Mouse (Mus musculus) forebrain, embryonic 13.5 days (tissue): ENCODE measurements around the gene Zbed6. TPM values are rescaled to one million over a fixed set of nuclear protein-coding genes. Genes with fewer than 3 reads are reported as not detected.
A peak's percentile ranks its signal among the peaks of the same experiment; 100 is the strongest.

Experiments used
- ATAC-seq: fragments of 200-750 bp; cut with Nextera tagmentation; 2 replicates; pipeline ENCODE4 v1.8.0; 2017
- H3K27ac ChIP-seq: fragments of 300-500 bp; sonication (generic); 2 replicates; pipeline ENCODE4 v1.5.1; 2015; ENCODE audit warnings: inconsistent platforms, mild to moderate bottlenecking, moderate library complexity
- H3K27me3 ChIP-seq: fragments of 300-500 bp; sonication (generic); 2 replicates; pipeline ENCODE4 v1.6.1; 2015; ENCODE audit warnings: mild to moderate bottlenecking, inconsistent platforms
- H3K36me3 ChIP-seq: fragments of 300-500 bp; sonication (generic); 2 replicates; pipeline ENCODE4 v1.6.1; 2015; ENCODE audit warnings: mild to moderate bottlenecking, inconsistent platforms; ENCODE audit not compliant: poor library complexity, severe bottlenecking
- H3K4me1 ChIP-seq: fragments of 300-500 bp; sonication (generic); 2 replicates; pipeline ENCODE4 v1.6.1; 2015; ENCODE audit warnings: inconsistent platforms
- H3K4me2 ChIP-seq: fragments of 300-500 bp; sonication (generic); 2 replicates; pipeline ENCODE4 v1.6.1; 2015; ENCODE audit warnings: inconsistent platforms, mild to moderate bottlenecking, moderate library complexity
- H3K4me3 ChIP-seq: fragments of 300-500 bp; sonication (generic); 2 replicates; pipeline ENCODE4 v1.5.1; 2015; ENCODE audit warnings: mild to moderate bottlenecking, inconsistent platforms
- H3K9ac ChIP-seq: fragments of 300-500 bp; sonication (generic); 2 replicates; pipeline ENCODE4 v1.6.1; 2015; ENCODE audit warnings: mild to moderate bottlenecking, inconsistent platforms
- H3K9me3 ChIP-seq: fragments of 300-500 bp; sonication (generic); replicated peaks from 2 replicates; pipeline ENCODE4 v1.6.1; 2016; ENCODE audit warnings: inconsistent platforms
- WGBS: fragments of 180-500 bp; shearing (Covaris S2); methylation state at CpG from one replicate; pipeline ENCODE4 v1.1.7; 2015; 5-methylcytosine and 5-hydroxymethylcytosine counted together
- polyA plus RNA-seq: library from polyadenylated mRNA; unstranded; fragments of >200 nt; fragmentation: Nextera tagmentation; extraction: Ambion mirVana; gene quantifications from 2 replicates; pipeline ENCODE4 v1.2.1, GENCODE M21; 2015

Zbed6 gene
- polyA plus RNA-seq, 1 experiment from 2014 or later: not detected

DNA sequence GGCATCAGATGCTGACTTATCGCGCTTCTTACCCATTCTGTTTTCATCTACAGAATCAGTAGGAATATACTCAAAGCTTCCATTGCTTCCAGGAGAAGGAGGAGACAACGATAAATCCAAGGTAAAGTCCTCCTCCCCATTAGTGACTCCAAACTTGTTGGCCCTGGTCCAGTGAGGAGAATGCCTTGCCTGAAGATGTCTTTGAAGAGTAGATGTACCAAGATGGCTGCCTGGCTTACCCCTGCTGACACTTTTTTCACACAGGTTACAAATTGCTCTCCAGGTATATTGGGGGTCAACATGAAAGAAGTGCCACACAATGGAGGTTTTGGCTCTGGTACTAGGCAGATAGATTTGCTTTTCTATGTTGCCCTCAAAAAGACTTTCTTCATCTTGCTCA lies 1.8 kb downstream of the Zbed6 start:
- peak overlapping the region; percentile 14; the same call in 1 of the 2 replicates for H3K4me2 ChIP-seq
- ATAC-seq: no peak
- no peaks in the 10 kb centered on the region for H3K9me3 ChIP-seq
- no peak overlapping the region for H3K9ac ChIP-seq
- WGBS: 81% methylated on average over 3 of the region's 3 CpGs
- H3K4me1 ChIP-seq: peaks cover 51% of the 10 kb centered on the region
- H3K36me3 ChIP-seq: peaks cover 34% of the 10 kb centered on the region
- no peak overlapping the region for H3K27ac ChIP-seq
- no peak overlapping the region for H3K4me3 ChIP-seq
- no peaks in the 10 kb centered on the region for H3K27me3 ChIP-seq

DNA sequence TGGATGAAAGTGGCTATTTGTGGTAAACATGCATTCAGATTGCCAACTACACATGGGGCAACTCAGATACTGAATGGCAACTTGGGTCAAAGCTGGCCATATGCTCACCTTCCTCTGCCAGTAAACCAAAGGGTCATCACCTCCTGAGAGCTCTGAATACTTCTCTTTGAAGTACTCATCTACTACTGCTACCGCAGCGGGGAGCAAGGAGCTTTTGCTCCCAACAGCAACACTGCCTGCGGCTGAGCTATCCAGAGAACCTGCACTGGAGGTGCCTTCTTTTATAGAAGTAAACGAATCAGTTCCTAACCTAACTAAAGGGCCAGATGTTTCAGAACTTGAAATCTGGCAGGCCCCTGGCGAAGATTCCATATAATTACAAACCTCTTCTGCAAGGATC lies 3.9 kb downstream of the Zbed6 start:
- Histone ChIP-seq H3K36me3 (peaks cover 36% of the 10 kb centered on the region), H3K4me3 (no peak overlapping the region), H3K4me2 (no peak overlapping the region), H3K9ac (peak overlapping the region; percentile 14; the same call in 1 of the 2 replicates), H3K4me1 (peaks cover 56% of the 10 kb centered on the region), H3K27ac (no peak overlapping the region), H3K9me3 (no peaks in the 10 kb centered on the region), H3K27me3 (no peaks in the 10 kb centered on the region)
- ATAC-seq: no peak
- 76% methylated on average over 5 of the region's 5 CpGs for WGBS

DNA sequence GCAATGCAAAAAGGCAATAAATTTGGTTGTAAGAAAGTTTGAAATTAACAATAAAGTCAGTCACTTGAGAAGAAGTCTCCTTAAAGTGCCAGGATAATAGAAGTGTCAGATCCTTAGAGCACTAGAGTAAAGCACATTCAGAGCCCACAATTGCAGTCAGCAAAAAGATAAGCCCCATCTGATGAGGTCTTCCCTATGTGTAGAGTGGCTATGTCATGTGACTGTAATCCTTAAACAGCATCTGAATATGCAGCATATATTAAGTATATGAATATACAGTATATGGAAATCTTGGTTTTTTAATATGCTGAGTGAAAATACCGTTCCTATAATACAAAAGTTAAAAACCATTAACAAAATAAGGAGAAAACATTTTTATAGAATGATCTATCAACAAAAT lies 7.7 kb downstream of the Zbed6 start:
- no peaks in the 10 kb centered on the region for H3K9me3 ChIP-seq
- H3K4me3 ChIP-seq: no peak overlapping the region
- H3K4me2 ChIP-seq: no peak overlapping the region
- WGBS: 92% methylated on average over 1 of the region's 1 CpGs
- H3K4me1 ChIP-seq: peaks cover 32% of the 10 kb centered on the region
- no peaks in the 10 kb centered on the region for H3K27me3 ChIP-seq
- no peak overlapping the region for H3K9ac ChIP-seq
- H3K27ac ChIP-seq: no peak overlapping the region
- ATAC-seq: no peak
- peaks cover 25% of the 10 kb centered on the region; the same call in 1 of the 2 replicates for H3K36me3 ChIP-seq

DNA sequence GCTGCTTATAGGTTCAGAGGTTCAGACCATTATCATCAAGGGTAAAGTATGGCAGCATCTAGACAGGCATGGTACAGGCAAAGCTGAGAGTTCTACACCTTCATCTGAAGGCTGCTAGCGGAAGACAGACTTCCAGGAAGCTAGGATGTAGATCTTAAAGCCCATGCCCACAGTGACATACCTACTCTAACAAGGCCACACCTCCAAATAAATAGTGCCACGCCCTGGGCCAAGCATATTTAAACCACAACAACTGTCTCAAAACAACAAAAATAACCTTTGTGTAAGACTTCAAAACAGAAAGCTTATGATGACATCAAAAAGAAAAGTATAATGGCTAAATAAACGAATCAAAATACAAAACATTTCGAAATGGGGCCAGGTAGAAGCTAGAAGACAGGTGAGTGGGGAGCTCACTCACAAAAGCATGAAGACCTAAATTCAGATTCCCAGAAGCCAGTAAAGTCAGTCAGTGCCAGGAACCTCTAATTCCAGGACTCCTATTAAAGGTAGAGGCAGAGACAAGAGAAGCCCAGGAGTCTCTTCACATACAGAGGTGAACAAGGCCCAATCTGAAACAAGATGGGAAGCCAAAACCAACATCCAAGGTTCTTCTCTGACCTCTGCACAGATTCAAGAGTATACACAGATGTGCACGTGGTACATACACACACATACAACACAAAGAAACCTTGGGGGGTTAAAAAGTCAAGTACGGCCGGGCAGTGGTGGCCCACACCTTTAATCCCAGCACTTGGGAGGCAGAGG lies 10.2 kb downstream of the Zbed6 start:
- ATAC-seq: no peak
- Histone ChIP-seq H3K9me3 (no peaks in the 10 kb centered on the region), H3K4me1 (peaks cover 10% of the 10 kb centered on the region; the same call in 1 of the 2 replicates), H3K4me3 (no peak overlapping the region), H3K4me2 (no peak overlapping the region), H3K36me3 (peaks cover 29% of the 10 kb centered on the region), H3K27me3 (no peaks in the 10 kb centered on the region), H3K27ac (no peak overlapping the region), H3K9ac (no peak overlapping the region)
- 94% methylated on average over 7 of the region's 7 CpGs for WGBS

DNA sequence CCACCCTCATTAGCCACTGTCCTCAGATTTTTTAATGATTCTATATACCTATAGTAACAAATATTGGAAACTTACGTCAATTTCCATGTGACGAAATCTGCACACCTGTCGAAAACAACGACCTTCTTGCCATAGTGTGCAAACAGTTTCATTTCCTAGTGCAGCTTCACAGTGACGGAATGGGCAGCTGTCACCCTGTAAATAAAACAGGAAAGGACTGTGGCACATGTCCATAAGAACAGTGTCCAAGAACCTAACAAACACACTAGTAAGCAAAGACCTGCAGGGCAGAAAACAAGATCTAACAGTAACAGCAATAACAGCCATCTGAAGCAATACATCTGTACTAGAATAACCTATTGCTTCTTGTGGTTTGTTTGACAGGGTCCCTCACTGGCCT lies 15.0 kb downstream of the Zbed6 start:
- Histone ChIP-seq H3K4me2 (no peak overlapping the region), H3K4me1 (no peaks in the 10 kb centered on the region), H3K4me3 (no peak overlapping the region), H3K9me3 (no peaks in the 10 kb centered on the region), H3K27me3 (no peaks in the 10 kb centered on the region), H3K36me3 (peaks cover 67% of the 10 kb centered on the region), H3K27ac (no peak overlapping the region), H3K9ac (no peak overlapping the region)
- 94% methylated on average over 5 of the region's 5 CpGs for WGBS
- no peak for ATAC-seq

DNA sequence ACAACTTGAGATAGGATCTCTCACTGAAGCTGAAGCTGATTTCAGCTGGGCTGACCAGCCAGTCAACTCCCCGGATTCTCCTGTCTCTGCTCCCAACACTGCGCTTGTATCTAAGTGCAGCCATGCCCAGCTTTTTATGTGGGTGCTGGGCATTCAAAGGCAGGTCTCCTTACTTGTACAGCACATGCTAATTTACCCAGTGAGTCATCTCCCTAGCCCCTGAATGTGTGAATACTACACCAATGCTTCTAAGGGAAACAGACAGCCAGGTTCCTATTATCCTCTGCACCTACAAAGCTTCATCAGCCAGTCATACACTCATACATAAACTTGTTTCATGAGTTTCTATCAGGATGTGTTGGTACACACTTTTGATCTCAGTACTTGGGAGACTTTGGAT lies 19.5 kb downstream of the Zbed6 start:
- 91% methylated on average over 2 of the region's 2 CpGs for WGBS
- Histone ChIP-seq H3K4me3 (no peak overlapping the region), H3K36me3 (peaks cover 96% of the 10 kb centered on the region)

DNA sequence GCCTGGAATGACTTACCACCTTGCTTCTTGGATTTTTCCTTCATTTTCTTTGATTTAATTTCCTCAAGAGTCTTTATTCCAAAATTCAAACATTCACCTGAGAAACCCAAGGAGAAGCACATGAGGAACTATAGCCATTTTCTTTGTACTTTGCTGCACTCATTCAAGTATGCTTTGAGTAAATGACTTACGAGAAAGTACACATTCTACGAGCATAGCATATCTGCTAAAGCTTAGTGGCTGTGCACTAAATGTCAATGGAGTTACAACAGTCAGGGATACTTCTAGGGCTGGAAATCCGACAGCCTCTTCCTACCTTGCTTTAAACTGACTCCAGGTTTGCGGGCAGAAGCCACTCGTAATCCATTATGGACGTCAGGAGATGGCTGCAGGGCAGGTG lies 22.2 kb downstream of the Zbed6 start:
- Histone ChIP-seq H3K4me3 (no peak overlapping the region), H3K27ac (no peak overlapping the region), H3K4me2 (no peak overlapping the region), H3K27me3 (no peaks in the 10 kb centered on the region), H3K36me3 (peaks cover 94% of the 10 kb centered on the region), H3K9ac (no peak overlapping the region), H3K4me1 (no peaks in the 10 kb centered on the region), H3K9me3 (no peaks in the 10 kb centered on the region)
- WGBS: 93% methylated on average over 6 of the region's 6 CpGs
- no peak for ATAC-seq

More for the DNA sequence above, 19.5 kb downstream of the Zbed6 start:
- H3K4me2 ChIP-seq: no peak overlapping the region
- H3K27ac ChIP-seq: no peak overlapping the region
- no peaks in the 10 kb centered on the region for H3K27me3 ChIP-seq
- no peaks in the 10 kb centered on the region for H3K9me3 ChIP-seq
- no peaks in the 10 kb centered on the region for H3K4me1 ChIP-seq
- no peak overlapping the region for H3K9ac ChIP-seq
- ATAC-seq: no peak

DNA sequence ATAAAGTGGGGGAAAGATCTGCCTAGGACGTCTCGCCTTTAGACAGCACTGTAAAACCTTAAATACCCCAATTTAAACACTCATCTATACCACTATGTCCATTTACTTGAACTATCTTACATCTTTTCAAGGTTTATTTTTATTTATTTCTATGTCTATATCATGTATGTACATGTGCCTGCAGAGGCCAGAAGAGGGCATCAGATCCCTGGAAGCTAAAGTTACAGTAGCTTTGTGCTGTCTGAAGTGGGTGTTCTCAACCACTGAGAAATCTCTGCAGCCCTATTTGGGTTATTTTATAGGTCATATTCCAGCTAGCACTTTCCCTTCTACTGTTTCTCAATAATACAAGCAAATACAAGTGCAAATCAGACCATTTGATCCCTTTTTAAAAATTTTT lies 28.5 kb downstream of the Zbed6 start:
- 92% methylated on average over 2 of the region's 2 CpGs for WGBS
- H3K4me1 ChIP-seq: no peaks in the 10 kb centered on the region

DNA sequence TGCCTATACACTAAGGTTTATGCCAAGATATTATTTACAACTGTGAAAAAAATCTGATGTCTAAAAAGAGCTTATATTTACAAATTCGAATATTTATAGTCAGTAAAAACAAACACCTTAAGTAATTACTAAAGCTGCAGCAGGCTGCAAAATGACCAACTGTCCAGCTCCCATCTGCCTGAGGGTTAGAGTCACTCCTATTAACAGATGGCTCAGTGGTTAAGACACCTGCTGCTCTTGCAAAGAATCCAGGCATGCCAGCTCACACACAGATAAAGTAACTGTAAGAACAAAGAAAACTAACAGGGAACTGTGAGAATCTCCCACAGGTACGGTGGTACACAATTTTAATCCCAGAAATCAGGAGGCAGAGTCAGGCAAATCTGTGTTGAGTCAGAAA lies 35.6 kb downstream of the Zbed6 start:
- Histone ChIP-seq H3K9ac (no peak overlapping the region), H3K4me3 (no peak overlapping the region), H3K9me3 (no peaks in the 10 kb centered on the region), H3K4me1 (no peaks in the 10 kb centered on the region), H3K27me3 (no peaks in the 10 kb centered on the region), H3K4me2 (no peak overlapping the region), H3K27ac (no peak overlapping the region), H3K36me3 (peaks cover 88% of the 10 kb centered on the region)
- WGBS: 75% methylated on average over 2 of the region's 2 CpGs
- ATAC-seq: no peak

More for the DNA sequence above, 28.5 kb downstream of the Zbed6 start:
- no peak for ATAC-seq
- H3K36me3 ChIP-seq: peaks cover 91% of the 10 kb centered on the region
- H3K4me3 ChIP-seq: no peak overlapping the region
- H3K9ac ChIP-seq: no peak overlapping the region
- H3K27ac ChIP-seq: no peak overlapping the region
- H3K9me3 ChIP-seq: no peaks in the 10 kb centered on the region
- H3K4me2 ChIP-seq: no peak overlapping the region
- H3K27me3 ChIP-seq: no peaks in the 10 kb centered on the region

DNA sequence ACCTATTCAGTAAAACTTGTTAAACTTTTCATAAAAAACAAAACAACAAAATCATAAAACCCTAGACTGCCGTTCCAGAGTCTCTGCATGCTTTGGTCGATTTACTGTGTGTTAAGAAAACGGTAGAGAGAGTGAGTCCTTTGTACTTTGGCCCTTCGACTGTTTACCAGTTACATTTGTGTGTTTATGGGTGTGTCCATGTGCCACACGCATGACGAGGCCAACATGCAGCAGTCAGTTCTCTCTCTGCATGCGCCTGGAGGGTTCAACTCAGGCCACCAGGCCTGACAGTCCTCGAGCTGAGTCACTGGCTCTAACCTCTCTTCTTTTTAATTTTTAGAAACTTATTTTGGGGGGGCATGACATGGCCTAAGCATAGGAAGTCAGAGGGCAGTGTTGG lies 42.4 kb downstream of the Zbed6 start:
- Histone ChIP-seq H3K9ac (no peak overlapping the region), H3K4me3 (no peak overlapping the region), H3K9me3 (no peaks in the 10 kb centered on the region), H3K4me2 (no peak overlapping the region), H3K27ac (no peak overlapping the region), H3K36me3 (peaks cover 50% of the 10 kb centered on the region), H3K27me3 (no peaks in the 10 kb centered on the region), H3K4me1 (no peaks in the 10 kb centered on the region)
- ATAC-seq: no peak
- WGBS: 88% methylated on average over 8 of the region's 8 CpGs

DNA sequence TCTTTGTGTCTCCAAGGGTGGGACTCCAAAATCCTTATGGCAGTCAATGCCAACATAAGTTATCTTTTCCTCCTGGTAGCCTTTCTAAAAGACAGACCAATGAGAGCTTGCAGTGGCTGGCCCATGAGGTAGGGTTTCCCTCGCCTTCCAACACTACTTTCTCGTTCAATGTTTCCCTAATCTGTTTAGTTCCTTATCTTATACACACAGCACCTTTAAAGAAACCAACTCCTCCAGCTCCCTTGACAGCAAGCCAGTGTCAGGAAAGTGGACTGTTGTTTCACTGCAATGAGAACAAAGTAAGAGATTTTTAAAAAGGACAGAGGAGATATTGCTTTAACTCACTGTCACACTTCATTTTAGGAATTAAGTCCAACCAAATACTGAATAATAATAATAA lies 42.8 kb downstream of the Zbed6 start:
- no peaks in the 10 kb centered on the region for H3K9me3 ChIP-seq
- H3K27me3 ChIP-seq: no peaks in the 10 kb centered on the region
- H3K36me3 ChIP-seq: peaks cover 46% of the 10 kb centered on the region
- H3K4me3 ChIP-seq: no peak overlapping the region
- no peaks in the 10 kb centered on the region for H3K4me1 ChIP-seq
- 74% methylated on average over 2 of the region's 2 CpGs for WGBS
- H3K9ac ChIP-seq: no peak overlapping the region
- no peak overlapping the region for H3K4me2 ChIP-seq
- no peak overlapping the region for H3K27ac ChIP-seq
- ATAC-seq: no peak

DNA sequence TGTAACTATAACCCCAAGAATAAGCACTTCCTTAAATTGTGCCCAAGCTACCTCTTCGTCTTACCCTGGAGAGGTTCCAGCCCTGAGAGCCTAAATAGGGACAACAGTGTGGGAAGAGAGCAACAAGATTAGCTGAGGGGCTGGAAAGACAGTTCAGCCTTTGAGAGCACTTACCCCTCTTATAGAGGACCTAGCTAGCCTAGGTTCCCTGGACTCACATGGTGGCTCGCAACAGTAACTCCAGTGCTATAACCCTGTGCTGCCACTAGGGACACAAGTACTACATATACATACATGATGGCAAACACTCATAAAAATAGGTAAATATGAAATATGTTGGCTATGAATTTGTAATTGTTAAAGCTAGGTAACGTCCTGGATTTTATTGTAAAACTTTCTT lies 46.9 kb downstream of the Zbed6 start:
- no peaks in the 10 kb centered on the region for H3K9me3 ChIP-seq
- no peak overlapping the region for H3K9ac ChIP-seq
- ATAC-seq: no peak
- H3K4me2 ChIP-seq: no peak overlapping the region
- peaks cover 5% of the 10 kb centered on the region for H3K4me1 ChIP-seq
- no peak overlapping the region for H3K4me3 ChIP-seq
- 84% methylated on average over 3 of the region's 3 CpGs for WGBS
- H3K36me3 ChIP-seq: peaks cover 14% of the 10 kb centered on the region
- no peaks in the 10 kb centered on the region for H3K27me3 ChIP-seq
- H3K27ac ChIP-seq: no peak overlapping the region

DNA sequence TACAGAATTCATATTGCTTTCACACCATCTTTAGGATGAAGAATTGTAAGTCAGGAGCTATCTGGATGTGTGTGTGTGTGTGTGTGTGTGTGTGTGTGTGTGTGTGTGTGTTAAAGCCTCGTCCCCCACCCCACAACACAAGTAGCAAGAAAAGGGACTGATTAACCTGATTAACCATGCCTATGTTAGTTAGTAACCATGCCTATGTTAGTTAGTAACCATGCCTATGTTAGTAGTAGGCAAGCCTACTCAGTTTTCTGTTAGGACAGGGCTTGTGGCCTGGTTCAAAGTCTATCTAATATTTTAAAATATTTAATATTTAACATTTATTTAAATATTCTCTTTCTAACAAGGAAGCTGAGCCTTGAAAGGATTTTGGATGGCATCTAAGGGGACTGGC lies 49.2 kb downstream of the Zbed6 start:
- peaks cover 12% of the 10 kb centered on the region for H3K4me1 ChIP-seq
- no peak overlapping the region for H3K27ac ChIP-seq
- H3K27me3 ChIP-seq: no peaks in the 10 kb centered on the region
- no peak for ATAC-seq
- H3K36me3 ChIP-seq: peaks cover 23% of the 10 kb centered on the region
- H3K4me3 ChIP-seq: no peak overlapping the region
- H3K4me2 ChIP-seq: no peak overlapping the region
- H3K9me3 ChIP-seq: no peaks in the 10 kb centered on the region
- WGBS: 69% methylated on average over 1 of the region's 1 CpGs
- no peak overlapping the region for H3K9ac ChIP-seq
